Comparison of ENCODE assay signal across 34 mouse cellular contexts in genomic region chr12:77041141-77041540, GRCm38 (mm10).
DNase-seq lines count a peak whose midpoint lies in the region; ATAC-seq and TF ChIP-seq lines count a peak whose summit lies in the region.
"Had no signal": no experiment of that assay in that cellular context is flagged by ENCODE, and none has a peak within 500 bp of the region (broad histone marks: within the 10 kb centered on the region; RNA-seq: fewer than 3 reads in every experiment).

No protein-coding gene starts in this region.

- no peak for TF ChIP-seq POLR2A in thymus, adult 2 months (IDR thresholded peaks at IDR 0.05; ENCODE audit: control insufficient read depth, extremely low read depth, insufficient read depth, low read length, poor library complexity)

- no peak overlapping the region for H3K4me3 ChIP-seq in hindbrain, embryonic 10.5 days
- no peak overlapping the region for H3K4me3 ChIP-seq in hindbrain, embryonic 14.5 days (replicated peaks; ENCODE audit: low read length)
- no peak overlapping the region for H3K4me3 ChIP-seq in neural tube, embryonic 11.5 days (ENCODE audit: low read depth, low read length)
- no peak overlapping the region for H3K4me3 ChIP-seq in neural tube, embryonic 15.5 days (replicated peaks)
- no peak overlapping the region for H3K4me3 ChIP-seq in thymus, adult 2 months (ENCODE audit: control insufficient read depth, insufficient read depth, low read length)
- H3K4me3 ChIP-seq in stomach, postnatal 0 days (ENCODE audit: low read depth, low read length), result no peak overlapping the region
- H3K4me3 ChIP-seq: embryonic facial prominence, embryonic 13.5 days; erythroblast, embryonic 14.5 days; forebrain, embryonic 10.5 days; forebrain, embryonic 13.5 days; gastrocnemius, adult 2 months; heart, embryonic 12.5 days; heart, embryonic 15.5 days; hindbrain, embryonic 12.5 days; intestine, embryonic 15.5 days had no signal

- no peaks in the 10 kb centered on the region for H3K27me3 ChIP-seq in hindbrain, embryonic 10.5 days (ENCODE audit: insufficient read depth, poor library complexity, severe bottlenecking)
- no peaks in the 10 kb centered on the region for H3K27me3 ChIP-seq in hindbrain, embryonic 14.5 days (ENCODE audit: control insufficient read depth, insufficient read depth, low read length)
- no peaks in the 10 kb centered on the region for H3K27me3 ChIP-seq in neural tube, embryonic 11.5 days (ENCODE audit: control insufficient read depth, insufficient read depth, low read length)
- no peaks in the 10 kb centered on the region for H3K27me3 ChIP-seq in neural tube, embryonic 15.5 days (replicated peaks)
- H3K27me3 ChIP-seq in thymus, adult 2 months (ENCODE audit: control insufficient read depth, insufficient read depth, low read length), result no peaks in the 10 kb centered on the region
- H3K27me3 ChIP-seq in stomach, postnatal 0 days (ENCODE audit: control insufficient read depth, insufficient read depth, low read length), result no peaks in the 10 kb centered on the region
- H3K27me3 ChIP-seq: CH12.LX; forebrain, embryonic 13.5 days; heart, embryonic 12.5 days; heart, embryonic 15.5 days; hindbrain, embryonic 12.5 days; intestine, embryonic 15.5 days; Patski had no signal

- no peak for TF ChIP-seq CTCF in thymus, adult 2 months (IDR thresholded peaks at IDR 0.05; ENCODE audit: borderline replicate concordance, control insufficient read depth, extremely low read depth, insufficient read depth, low read length, poor library complexity)
- no peak for TF ChIP-seq CTCF in stomach, postnatal 0 days (IDR thresholded peaks at IDR 0.05; ENCODE audit: low read depth)

- H3K36me3 ChIP-seq in hindbrain, embryonic 10.5 days, result no peaks in the 10 kb centered on the region
- no peaks in the 10 kb centered on the region for H3K36me3 ChIP-seq in hindbrain, embryonic 14.5 days (replicated peaks; ENCODE audit: control insufficient read depth, insufficient read depth)
- no peaks in the 10 kb centered on the region for H3K36me3 ChIP-seq in neural tube, embryonic 11.5 days (ENCODE audit: control insufficient read depth, insufficient read depth, low read length)
- no peaks in the 10 kb centered on the region for H3K36me3 ChIP-seq in neural tube, embryonic 15.5 days
- no peaks in the 10 kb centered on the region for H3K36me3 ChIP-seq in thymus, adult 2 months (ENCODE audit: control insufficient read depth, insufficient read depth, low read length)
- no peaks in the 10 kb centered on the region for H3K36me3 ChIP-seq in stomach, postnatal 0 days (ENCODE audit: control insufficient read depth, insufficient read depth, low read length)
- H3K36me3 ChIP-seq: embryonic facial prominence, embryonic 13.5 days; forebrain, embryonic 10.5 days; G1E; heart, embryonic 12.5 days; heart, embryonic 15.5 days; hindbrain, embryonic 12.5 days; intestine, embryonic 15.5 days had no signal

- H3K4me1 ChIP-seq in hindbrain, embryonic 10.5 days (replicated peaks), result peaks cover 11% of the 10 kb centered on the region
- H3K4me1 ChIP-seq in hindbrain, embryonic 14.5 days (replicated peaks; ENCODE audit: control insufficient read depth, insufficient read depth, low read length), result no peaks in the 10 kb centered on the region
- H3K4me1 ChIP-seq in neural tube, embryonic 11.5 days (ENCODE audit: control insufficient read depth, insufficient read depth, low read length), result no peaks in the 10 kb centered on the region
- peaks cover 7% of the 10 kb centered on the region; the same call in 1 of the 2 replicates for H3K4me1 ChIP-seq in neural tube, embryonic 15.5 days
- H3K4me1 ChIP-seq in thymus, adult 2 months (replicated peaks; ENCODE audit: control insufficient read depth, insufficient read depth, low read length), result peaks cover 11% of the 10 kb centered on the region
- no peaks in the 10 kb centered on the region for H3K4me1 ChIP-seq in stomach, postnatal 0 days (replicated peaks; ENCODE audit: control insufficient read depth, insufficient read depth)
- H3K4me1 ChIP-seq: forebrain, embryonic 13.5 days; heart, embryonic 12.5 days; hindbrain, embryonic 12.5 days; intestine, embryonic 15.5 days had no signal

- peak; percentile 59 for DNase-seq in hindbrain, embryonic 10.5 days (ENCODE audit: low spot score)
- no peak for DNase-seq in hindbrain, embryonic 14.5 days (ENCODE audit: low spot score)
- DNase-seq in neural tube, embryonic 11.5 days (ENCODE audit: low spot score), result peak; percentile 18
- peak; percentile 64 for DNase-seq in embryo, embryonic 9.5 days (ENCODE audit: extremely low spot score)
- DNase-seq in mesoderm, embryonic 11.5 days (ENCODE audit: low read depth, low spot score), result peak; percentile 41
- DNase-seq in thymus, adult 2 months, result no peak
- no peak for DNase-seq in stomach, postnatal 0 days (ENCODE audit: low spot score)
- DNase-seq: adrenal gland, adult 2 months; adrenal gland, postnatal 14 days; B cell, adult 2 months; cerebellum, adult 11-12 months; cerebellum, adult 8-10 months; cerebellum, postnatal 10 days; cerebellum, postnatal 36 days; gastrocnemius, adult 2 months; gastrocnemius, postnatal 14 days; heart, adult 18-20 months; heart, postnatal 10 days; heart, postnatal 36 days; kidney, adult 11 months had no signal

- no peak for ATAC-seq in hindbrain, embryonic 14.5 days (ENCODE audit: low FRiP score)
- ATAC-seq in neural tube, embryonic 11.5 days (ENCODE audit: insufficient read depth, low FRiP score, low TSS enrichment), result no peak
- no peak for ATAC-seq in neural tube, embryonic 15.5 days (ENCODE audit: low FRiP score)
- ATAC-seq in stomach, postnatal 0 days (ENCODE audit: low FRiP score, low TSS enrichment), result no peak
- ATAC-seq: forebrain, embryonic 13.5 days; forebrain, embryonic 16.5 days; hindbrain, embryonic 16.5 days; intestine, embryonic 15.5 days; Patski had no signal

- H3K9me3 ChIP-seq in hindbrain, embryonic 10.5 days, result no peaks in the 10 kb centered on the region
- no peaks in the 10 kb centered on the region for H3K9me3 ChIP-seq in hindbrain, embryonic 14.5 days (ENCODE audit: control insufficient read depth, low read length)
- H3K9me3 ChIP-seq in neural tube, embryonic 11.5 days (ENCODE audit: control insufficient read depth, low read length), result no peaks in the 10 kb centered on the region
- H3K9me3 ChIP-seq in neural tube, embryonic 15.5 days (replicated peaks), result no peaks in the 10 kb centered on the region
- H3K9me3 ChIP-seq in stomach, postnatal 0 days (ENCODE audit: control insufficient read depth, low read length), result no peaks in the 10 kb centered on the region
- H3K9me3 ChIP-seq: forebrain, embryonic 10.5 days; forebrain, embryonic 13.5 days; heart, embryonic 12.5 days; heart, embryonic 15.5 days; hindbrain, embryonic 12.5 days; intestine, embryonic 15.5 days had no signal

- H3K9ac ChIP-seq in hindbrain, embryonic 14.5 days, result no peak overlapping the region
- no peak overlapping the region for H3K9ac ChIP-seq in neural tube, embryonic 11.5 days (ENCODE audit: low read length)
- H3K9ac ChIP-seq in neural tube, embryonic 15.5 days (replicated peaks), result no peak overlapping the region
- H3K9ac ChIP-seq in stomach, postnatal 0 days (ENCODE audit: low read length), result no peak overlapping the region
- H3K9ac ChIP-seq: embryonic facial prominence, embryonic 13.5 days; forebrain, embryonic 13.5 days; heart, embryonic 12.5 days; heart, embryonic 15.5 days; hindbrain, embryonic 12.5 days; intestine, embryonic 15.5 days had no signal

- WGBS in hindbrain, embryonic 10.5 days, result 21% methylated on average over 5 of the region's 5 CpGs
- WGBS in hindbrain, embryonic 14.5 days, result 37% methylated on average over 5 of the region's 5 CpGs
- WGBS in neural tube, embryonic 11.5 days, result 36% methylated on average over 5 of the region's 5 CpGs
- WGBS in neural tube, embryonic 15.5 days, result 50% methylated on average over 5 of the region's 5 CpGs
- 93% methylated on average over 5 of the region's 5 CpGs for WGBS in thymus, adult 2 months
- 58% methylated on average over 5 of the region's 5 CpGs for WGBS in stomach, postnatal 0 days

- H3K27ac ChIP-seq in hindbrain, embryonic 10.5 days, result no peak overlapping the region
- H3K27ac ChIP-seq in hindbrain, embryonic 14.5 days, result no peak overlapping the region
- no peak overlapping the region for H3K27ac ChIP-seq in neural tube, embryonic 11.5 days (ENCODE audit: low read depth, low read length)
- H3K27ac ChIP-seq in neural tube, embryonic 15.5 days (replicated peaks), result no peak overlapping the region
- no peak overlapping the region for H3K27ac ChIP-seq in thymus, adult 2 months (ENCODE audit: control insufficient read depth, insufficient read depth, low read length)
- H3K27ac ChIP-seq in stomach, postnatal 0 days (replicated peaks), result no peak overlapping the region
- H3K27ac ChIP-seq: embryonic facial prominence, embryonic 13.5 days; forebrain, embryonic 10.5 days; forebrain, embryonic 13.5 days; gastrocnemius, adult 2 months; heart, embryonic 15.5 days; hindbrain, embryonic 12.5 days; intestine, embryonic 15.5 days had no signal

- no peak overlapping the region for H3K4me2 ChIP-seq in hindbrain, embryonic 14.5 days (replicated peaks)
- H3K4me2 ChIP-seq in neural tube, embryonic 11.5 days (ENCODE audit: low read depth), result no peak overlapping the region
- H3K4me2 ChIP-seq in neural tube, embryonic 15.5 days, result no peak overlapping the region
- no peak overlapping the region for H3K4me2 ChIP-seq in stomach, postnatal 0 days (replicated peaks; ENCODE audit: low read depth)
- H3K4me2 ChIP-seq: embryonic facial prominence, embryonic 13.5 days; forebrain, embryonic 13.5 days; heart, embryonic 12.5 days; heart, embryonic 15.5 days; hindbrain, embryonic 12.5 days; intestine, embryonic 15.5 days had no signal

- TF ChIP-seq EP300 in stomach, postnatal 0 days (optimal IDR thresholded peaks at IDR 0.05), result no peak

Comparison
In these comparisons a context has a peak if more than half of its experiments do, and no peak if none do; other contexts are left out.
1. DNase-seq: peak in hindbrain, embryonic 10.5 days (single experiment), neural tube, embryonic 11.5 days (single experiment), embryo, embryonic 9.5 days (single experiment) and mesoderm, embryonic 11.5 days (single experiment); none in hindbrain, embryonic 14.5 days (single experiment), thymus, adult 2 months (single experiment) and stomach, postnatal 0 days (single experiment).